Mouse (Mus musculus) forebrain, postnatal 0 days (tissue): ENCODE measurements around the gene Duxbl3. TPM values are rescaled to one million over a fixed set of nuclear protein-coding genes. Genes with fewer than 3 reads are reported as not detected.
A peak's percentile ranks its signal among the peaks of the same experiment; 100 is the strongest.
"Not testable (repeated sequence)": the region's sequence is repeated elsewhere in the genome, so short reads cannot be mapped to it uniquely, and the experiment has no call there.

ENCODE experiments used
- ATAC-seq: fragments of 200-750 bp; cut with Nextera tagmentation; 2 replicates; pipeline ENCODE4 v1.8.0; 2017; ENCODE audit warnings: mild to moderate bottlenecking, moderate library complexity
- DNase-seq: peaks from one replicate; pipeline ENCODE4 v3.0.0-alpha.2; 2015
- H3K27ac ChIP-seq: fragments of 300-500 bp; sonication (generic); 2 replicates; pipeline ENCODE4 v1.5.1; 2014; ENCODE audit warnings: low read depth, mild to moderate bottlenecking, antibody characterized with exemption, low read length, moderate library complexity, mixed read lengths
- H3K27me3 ChIP-seq: fragments of 300-500 bp; sonication (generic); 2 replicates; pipeline ENCODE4 v1.6.1; 2014; ENCODE audit warnings: mild to moderate bottlenecking, low read length, mixed read lengths; ENCODE audit not compliant: insufficient read depth
- H3K36me3 ChIP-seq: fragments of 300-500 bp; sonication (generic); 2 replicates; pipeline ENCODE4 v1.6.1; 2014; ENCODE audit warnings: mild to moderate bottlenecking, moderate library complexity; ENCODE audit not compliant: insufficient read depth
- H3K4me1 ChIP-seq: fragments of 300-500 bp; sonication (generic); 2 replicates; pipeline ENCODE4 v1.6.1; 2014; ENCODE audit warnings: antibody characterized with exemption; ENCODE audit not compliant: insufficient read depth
- H3K4me2 ChIP-seq: fragments of 300-500 bp; sonication (generic); 2 replicates; pipeline ENCODE4 v1.6.1; 2014; ENCODE audit warnings: low read depth, mild to moderate bottlenecking, moderate library complexity
- H3K4me3 ChIP-seq: fragments of 300-500 bp; sonication (generic); 2 replicates; pipeline ENCODE4 v1.5.1; 2014; ENCODE audit warnings: low read depth, low read length, mixed read lengths
- H3K9ac ChIP-seq: fragments of 300-500 bp; sonication (generic); 2 replicates; pipeline ENCODE4 v1.6.1; 2014; ENCODE audit warnings: mild to moderate bottlenecking
- H3K9me3 ChIP-seq: fragments of 300-500 bp; sonication (generic); 2 replicates; pipeline ENCODE4 v1.6.1; 2016; ENCODE audit warnings: low read length
- CTCF ChIP-seq: sonication (generic); IDR thresholded peaks from 2 replicates; pipeline ENCODE4 v1.5.1; 2016; ENCODE audit warnings: antibody characterized with exemption, control low read depth, low read depth
- WGBS: fragments of 180-500 bp; shearing (Covaris S2); extraction: QIAGEN DNeasy Blood & Tissue Kit; methylation state at CpG from one replicate; pipeline ENCODE4 v1.1.7; 2014; 5-methylcytosine and 5-hydroxymethylcytosine counted together
- polyA plus RNA-seq: library from polyadenylated mRNA; unstranded; fragments of >200 nt; fragmentation: Nextera tagmentation; extraction: Ambion mirVana; gene quantifications from 2 replicates; pipeline ENCODE4 v1.2.1, GENCODE M21; 2015
- total RNA-seq: library from RNA; depleted of rRNA; stranded (reverse); fragments of >200 nt; gene quantifications from 2 replicates; pipeline ENCODE4 v1.2.3, GENCODE M21; 2014; rRNA removed

The Duxbl3 gene
- 2.1 and 3.8 TPM in 2 replicates for total RNA-seq
- polyA plus RNA-seq: 0.55 and 3.4 TPM in 2 replicates

- ATAC-seq: peak; percentile 93
- H3K9me3 ChIP-seq: not testable (repeated sequence)
Observed at GRCm38 (mm10) chr14:26257756-26258617, at the start of gene Duxbl3. Gene Duxbl3, plus strand, starts transcription at chr14:26257962.

GRCm38 (mm10) chr14:26216233-26217000 lies 41.3 kb upstream of the Duxbl3 start:
- H3K9me3 ChIP-seq, H3K9ac ChIP-seq, H3K27ac ChIP-seq, H3K4me3 ChIP-seq, H3K4me2 ChIP-seq, ATAC-seq, H3K4me1 ChIP-seq, H3K36me3 ChIP-seq, H3K27me3 ChIP-seq, DNase-seq: not testable (repeated sequence)
- no CpG with 5 or more reads among the region's 5 CpGs for WGBS

More at GRCm38 (mm10) chr14:26257756-26258617, at the start of gene Duxbl3:
- not testable (repeated sequence) for H3K27ac ChIP-seq, H3K27me3 ChIP-seq, H3K4me3 ChIP-seq, H3K4me2 ChIP-seq, H3K4me1 ChIP-seq, H3K9ac ChIP-seq, DNase-seq, H3K36me3 ChIP-seq
- WGBS: no CpG with 5 or more reads among the region's 25 CpGs

- H3K4me2 ChIP-seq, H3K9ac ChIP-seq, H3K4me3 ChIP-seq, H3K27me3 ChIP-seq, ATAC-seq, H3K27ac ChIP-seq, H3K36me3 ChIP-seq, DNase-seq, H3K9me3 ChIP-seq, H3K4me1 ChIP-seq: not testable (repeated sequence)
- WGBS: no CpG with 5 or more reads among the region's 2 CpGs
Observed at GRCm38 (mm10) chr14:26237183-26237582, 20.6 kb upstream of the Duxbl3 start.

- DNase-seq, H3K36me3 ChIP-seq, H3K9me3 ChIP-seq, H3K9ac ChIP-seq, H3K27ac ChIP-seq, H3K4me1 ChIP-seq, H3K4me2 ChIP-seq, H3K27me3 ChIP-seq, H3K4me3 ChIP-seq: not testable (repeated sequence)
- peak; percentile 54; the same call in 1 of the 2 replicates for ATAC-seq
- WGBS: no CpG with 5 or more reads among the region's 6 CpGs
Observed at GRCm38 (mm10) chr14:26258729-26259128, 967 bp downstream of the Duxbl3 start.

- H3K9ac ChIP-seq, H3K4me1 ChIP-seq, ATAC-seq, H3K4me3 ChIP-seq, DNase-seq, H3K36me3 ChIP-seq, H3K27ac ChIP-seq, H3K27me3 ChIP-seq, H3K4me2 ChIP-seq, H3K9me3 ChIP-seq: not testable (repeated sequence)
- WGBS: no CpG with 5 or more reads among the region's 2 CpGs
Observed at GRCm38 (mm10) chr14:26286737-26287136, 29.0 kb downstream of the Duxbl3 start.

GRCm38 (mm10) chr14:26293859-26294258 lies 36.1 kb downstream of the Duxbl3 start:
- Histone ChIP-seq H3K36me3 (no peaks in the 10 kb centered on the region), H3K4me1 (no peaks in the 10 kb centered on the region), H3K9me3 (no peaks in the 10 kb centered on the region), H3K9ac (no peak overlapping the region), H3K27me3 (no peaks in the 10 kb centered on the region), H3K4me2 (no peak overlapping the region), H3K4me3 (no peak overlapping the region), H3K27ac (no peak overlapping the region)
- WGBS: 96% methylated on average over 1 of the region's 1 CpGs
- TF ChIP-seq CTCF: no peak
- ATAC-seq: no peak
- no peak for DNase-seq

- ATAC-seq: no peak
- H3K9me3 ChIP-seq: no peaks in the 10 kb centered on the region
- TF ChIP-seq CTCF: no peak
Observed at GRCm38 (mm10) chr14:26297055-26297454, 39.3 kb downstream of the Duxbl3 start.

More at GRCm38 (mm10) chr14:26297055-26297454, 39.3 kb downstream of the Duxbl3 start:
- Histone ChIP-seq H3K4me1 (no peaks in the 10 kb centered on the region), H3K4me2 (no peak overlapping the region), H3K27ac (no peak overlapping the region), H3K9ac (no peak overlapping the region), H3K27me3 (no peaks in the 10 kb centered on the region), H3K4me3 (no peak overlapping the region), H3K36me3 (no peaks in the 10 kb centered on the region)
- DNase-seq: no peak
- WGBS: 78% methylated on average over 4 of the region's 4 CpGs
